Mouse (Mus musculus) mature B cell (primary cell): ENCODE results near the gene Plppr1.

Experiments
- in situ Hi-C: fragments of 300-500 bp; cut with MboI; formaldehyde crosslinking; loops from 2 replicates; pipeline ENCODE4 v1.14.3; 2019

Plppr1 gene

GRCm38 (mm10) chr4:49386873-49387272 is 327.8 kb downstream of the Plppr1 start:
- in situ Hi-C loops = no loop called here
